Mouse (Mus musculus): ENCODE data around the gene Supt6.

DNA sequence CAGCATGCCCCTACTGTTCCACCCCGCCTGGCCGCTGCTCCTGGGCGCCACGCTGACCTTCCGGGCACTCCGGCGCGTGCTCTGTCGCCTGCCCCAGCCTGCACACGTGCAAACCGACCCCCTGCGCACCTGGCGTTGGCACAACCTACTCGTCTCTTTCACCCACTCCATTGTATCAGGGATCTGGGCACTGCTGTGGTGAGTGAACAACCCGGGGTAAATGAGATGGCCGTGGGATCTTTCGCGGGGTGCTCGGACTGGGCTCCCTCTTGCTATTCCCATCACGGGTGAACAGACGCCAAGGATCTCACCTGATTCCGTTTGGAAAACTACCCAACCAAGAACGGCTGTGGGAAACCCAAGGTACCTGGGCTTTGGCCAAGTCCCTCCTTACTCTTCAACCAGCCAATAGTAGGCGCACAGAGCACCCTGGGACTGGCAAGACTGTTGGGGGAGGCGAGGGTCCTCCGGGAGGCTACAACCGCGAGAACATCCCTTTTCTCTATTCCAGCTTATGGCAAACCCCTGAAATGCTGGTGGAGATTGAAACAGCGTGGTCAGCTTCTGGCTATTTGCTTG lies 66.8 kb downstream of the Supt6 start:
- TF ChIP-seq CTCF (IDR thresholded peaks at IDR 0.05; ENCODE audit: control insufficient read depth, insufficient read depth, insufficient read length) = no peak
- no peak for TF ChIP-seq MYOG (IDR thresholded peaks at IDR 0.05; ENCODE audit: control insufficient read depth, extremely low read depth, insufficient read length)
- TF ChIP-seq FOSL1 (IDR thresholded peaks at IDR 0.05; ENCODE audit: insufficient read depth, low read length, poor library complexity, severe bottlenecking) = no peak
- no peak for TF ChIP-seq MAX (IDR thresholded peaks at IDR 0.05)
- peak; percentile 2 for TF ChIP-seq MYOD1 (IDR thresholded peaks at IDR 0.05; ENCODE audit: control insufficient read depth, insufficient read length, low read depth)
- TF ChIP-seq CEBPB (IDR thresholded peaks at IDR 0.05; ENCODE audit: low read depth) = no peak
- no peak for TF ChIP-seq USF1 (IDR thresholded peaks at IDR 0.05; ENCODE audit: low read depth)
